Mouse (Mus musculus): Measurements from ENCODE around the gene Cldn6.

GRCm38 (mm10) chr17:23703301-23703700 lies 24.3 kb downstream of the Cldn6 start:
- no peak for TF ChIP-seq CTCF (IDR thresholded peaks at IDR 0.05)
- no peak for TF ChIP-seq POLR2A (IDR thresholded peaks at IDR 0.05; ENCODE audit: insufficient read depth, low read depth, low read length)
